Mouse (Mus musculus): ENCODE results near the gene Nkx2-3.

Nkx2-3 gene

GRCm38 (mm10) chr19:43618505-43619030 lies 6.4 kb downstream of the Nkx2-3 start:
- DNase-seq (ENCODE audit: low spot score), result no peak

GRCm38 (mm10) chr19:43619916-43620479 lies 7.9 kb downstream of the Nkx2-3 start:
- no peak for DNase-seq (ENCODE audit: low spot score)

GRCm38 (mm10) chr19:43623913-43624312 lies 11.8 kb downstream of the Nkx2-3 start:
- peak; percentile 50 for DNase-seq (ENCODE audit: low spot score)

- no peak for DNase-seq (ENCODE audit: low spot score)
Measured at GRCm38 (mm10) chr19:43626160-43626559, 14.0 kb downstream of the Nkx2-3 start.

- DNase-seq (ENCODE audit: low spot score), result no peak
Measured at GRCm38 (mm10) chr19:43627345-43627744, 15.2 kb downstream of the Nkx2-3 start.

GRCm38 (mm10) chr19:43629088-43629487 lies 17.0 kb downstream of the Nkx2-3 start:
- no peak for DNase-seq (ENCODE audit: low spot score)

- peak; percentile 84 for DNase-seq (ENCODE audit: low spot score)
Measured at GRCm38 (mm10) chr19:43630466-43631251, 18.5 kb downstream of the Nkx2-3 start.

- DNase-seq (ENCODE audit: low spot score), result no peak
Measured at GRCm38 (mm10) chr19:43641833-43642232, 29.7 kb downstream of the Nkx2-3 start.

GRCm38 (mm10) chr19:43642843-43643242 lies 30.7 kb downstream of the Nkx2-3 start:
- DNase-seq (ENCODE audit: low spot score), result no peak

GRCm38 (mm10) chr19:43645508-43645907 lies 33.4 kb downstream of the Nkx2-3 start:
- DNase-seq (ENCODE audit: low spot score), result no peak

GRCm38 (mm10) chr19:43646852-43647251 lies 34.7 kb downstream of the Nkx2-3 start:
- no peak for DNase-seq (ENCODE audit: low spot score)

- no peak for DNase-seq (ENCODE audit: low spot score)
Measured at GRCm38 (mm10) chr19:43647261-43647660, 35.1 kb downstream of the Nkx2-3 start.

GRCm38 (mm10) chr19:43648343-43648742 lies 36.2 kb downstream of the Nkx2-3 start:
- DNase-seq (ENCODE audit: low spot score), result no peak

GRCm38 (mm10) chr19:43651241-43651785 lies 39.2 kb downstream of the Nkx2-3 start:
- DNase-seq (ENCODE audit: low spot score), result no peak

- peak; percentile 52 for DNase-seq (ENCODE audit: low spot score)
Measured at GRCm38 (mm10) chr19:43655735-43656492, 43.8 kb downstream of the Nkx2-3 start.

GRCm38 (mm10) chr19:43659632-43660031 lies 47.5 kb downstream of the Nkx2-3 start:
- no peak for DNase-seq (ENCODE audit: low spot score)

- DNase-seq (ENCODE audit: low spot score), result no peak
Measured at GRCm38 (mm10) chr19:43660774-43661173, 48.6 kb downstream of the Nkx2-3 start.

GRCm38 (mm10) chr19:43662176-43662967 lies 50.2 kb downstream of the Nkx2-3 start:
- DNase-seq (ENCODE audit: low spot score), result no peak

- DNase-seq (ENCODE audit: low spot score), result no peak
Measured at GRCm38 (mm10) chr19:43663471-43663870, 51.3 kb downstream of the Nkx2-3 start.
